Mouse (Mus musculus) stomach, postnatal 0 days (tissue): ENCODE results near the gene Fstl4. TPM values are rescaled to one million over a fixed set of nuclear protein-coding genes. Genes with fewer than 3 reads are reported as not detected.
"Not testable (repeated sequence)": the region's sequence is repeated elsewhere in the genome, so short reads cannot be mapped to it uniquely, and the experiment has no call there.

Source experiments
- ATAC-seq: fragments of 200-750 bp; cut with Nextera tagmentation; 2 replicates; pipeline ENCODE4 v1.8.0; 2017; ENCODE audit not compliant: low FRiP score, low TSS enrichment
- DNase-seq: peaks from one replicate; pipeline ENCODE4 v3.0.0-alpha.2; 2016; ENCODE audit warnings: low spot score
- H3K27ac ChIP-seq: fragments of 300-500 bp; sonication (generic); replicated peaks from 2 replicates; pipeline ENCODE4 v1.5.1; 2014; ENCODE audit warnings: mild to moderate bottlenecking, control low read depth
- H3K27me3 ChIP-seq: fragments of 300-500 bp; sonication (generic); 2 replicates; pipeline ENCODE4 v1.6.1; 2014; ENCODE audit warnings: low read length; ENCODE audit not compliant: control insufficient read depth, insufficient read depth
- H3K36me3 ChIP-seq: fragments of 300-500 bp; sonication (generic); 2 replicates; pipeline ENCODE4 v1.6.1; 2014; ENCODE audit warnings: low read length, mixed read lengths; ENCODE audit not compliant: control insufficient read depth, insufficient read depth
- H3K4me1 ChIP-seq: fragments of 300-500 bp; sonication (generic); replicated peaks from 2 replicates; pipeline ENCODE4 v1.6.1; 2014; ENCODE audit warnings: antibody characterized with exemption; ENCODE audit not compliant: control insufficient read depth, insufficient read depth
- H3K4me2 ChIP-seq: fragments of 300-500 bp; sonication (generic); replicated peaks from 2 replicates; pipeline ENCODE4 v1.6.1; 2014; ENCODE audit warnings: low read depth, mild to moderate bottlenecking, control low read depth, moderate library complexity
- H3K4me3 ChIP-seq: fragments of 300-500 bp; sonication (generic); 2 replicates; pipeline ENCODE4 v1.5.1; 2014; ENCODE audit warnings: low read depth, low read length, control low read depth
- H3K9ac ChIP-seq: fragments of 300-500 bp; sonication (generic); 2 replicates; pipeline ENCODE4 v1.6.1; 2014; ENCODE audit warnings: mild to moderate bottlenecking, low read length, control low read depth, mixed read lengths
- H3K9me3 ChIP-seq: fragments of 300-500 bp; sonication (generic); 2 replicates; pipeline ENCODE4 v1.6.1; 2016; ENCODE audit warnings: low read length; ENCODE audit not compliant: control insufficient read depth
- CTCF ChIP-seq: IDR thresholded peaks from 2 replicates; pipeline ENCODE4 v1.5.1; 2016; ENCODE audit warnings: antibody characterized with exemption, low read depth, mild to moderate bottlenecking, moderate library complexity
- EP300 ChIP-seq: optimal IDR thresholded peaks from 2 replicates; pipeline ENCODE3; 2016; ENCODE audit warnings: antibody characterized with exemption
- WGBS: fragments of 180-500 bp; shearing (Covaris S2); extraction: QIAGEN DNeasy Blood & Tissue Kit; methylation state at CpG from one replicate; pipeline ENCODE4 v1.1.7; 2014; 5-methylcytosine and 5-hydroxymethylcytosine counted together
- polyA plus RNA-seq: library from polyadenylated mRNA; unstranded; fragments of >200 nt; fragmentation: Nextera tagmentation; extraction: Ambion mirVana; gene quantifications from 2 replicates; pipeline ENCODE4 v1.2.1, GENCODE M21; 2015

Gene Fstl4
- polyA plus RNA-seq, 1 experiment from 2014 or later: 1.1 TPM

- Histone ChIP-seq H3K9me3 (no peaks in the 10 kb centered on the region), H3K27me3 (no peaks in the 10 kb centered on the region), H3K4me1 (no peaks in the 10 kb centered on the region), H3K4me3 (no peak overlapping the region), H3K36me3 (no peaks in the 10 kb centered on the region), H3K4me2 (no peak overlapping the region), H3K9ac (no peak overlapping the region), H3K27ac (no peak overlapping the region)
- WGBS: 60% methylated on average over 5 of the region's 5 CpGs
- no peak for TF ChIP-seq EP300
- TF ChIP-seq CTCF: no peak
- ATAC-seq (no peak), DNase-seq (no peak)
Observed at GRCm38 (mm10) chr11:53187427-53188140, 423.1 kb downstream of the Fstl4 start.

GRCm38 (mm10) chr11:53196551-53196950 is 432.1 kb downstream of the Fstl4 start:
- 97% methylated on average over 1 of the region's 1 CpGs for WGBS

GRCm38 (mm10) chr11:53197111-53197510 is 432.7 kb downstream of the Fstl4 start:
- WGBS: 81% methylated on average over 2 of the region's 2 CpGs

More at GRCm38 (mm10) chr11:53196551-53196950, 432.1 kb downstream of the Fstl4 start:
- H3K36me3 ChIP-seq, H3K27ac ChIP-seq, DNase-seq, H3K9ac ChIP-seq, H3K4me3 ChIP-seq, H3K9me3 ChIP-seq, H3K4me2 ChIP-seq, H3K4me1 ChIP-seq, ATAC-seq, H3K27me3 ChIP-seq: not testable (repeated sequence)

GRCm38 (mm10) chr11:53202459-53203250 is 438.2 kb downstream of the Fstl4 start:
- no peak overlapping the region for H3K27ac ChIP-seq
- WGBS: 76% methylated on average over 2 of the region's 2 CpGs
- no peaks in the 10 kb centered on the region for H3K4me1 ChIP-seq
- no peak overlapping the region for H3K4me3 ChIP-seq
- no peak overlapping the region for H3K9ac ChIP-seq
- no peaks in the 10 kb centered on the region for H3K27me3 ChIP-seq
- H3K9me3 ChIP-seq: no peaks in the 10 kb centered on the region
- ATAC-seq: no peak
- H3K4me2 ChIP-seq: no peak overlapping the region
- TF ChIP-seq CTCF (no peak), EP300 (no peak)
- no peak for DNase-seq
- H3K36me3 ChIP-seq: no peaks in the 10 kb centered on the region

More at GRCm38 (mm10) chr11:53197111-53197510, 432.7 kb downstream of the Fstl4 start:
- Histone ChIP-seq H3K27me3 (no peaks in the 10 kb centered on the region), H3K9ac (no peak overlapping the region), H3K4me3 (no peak overlapping the region), H3K36me3 (no peaks in the 10 kb centered on the region), H3K4me2 (no peak overlapping the region), H3K9me3 (no peaks in the 10 kb centered on the region), H3K4me1 (no peaks in the 10 kb centered on the region), H3K27ac (no peak overlapping the region)
- ATAC-seq: no peak
- no peak for TF ChIP-seq EP300
- DNase-seq: no peak

- Histone ChIP-seq H3K27ac (no peak overlapping the region), H3K36me3 (no peaks in the 10 kb centered on the region), H3K4me1 (no peaks in the 10 kb centered on the region), H3K27me3 (no peaks in the 10 kb centered on the region), H3K9me3 (no peaks in the 10 kb centered on the region), H3K9ac (no peak overlapping the region), H3K4me2 (no peak overlapping the region), H3K4me3 (no peak overlapping the region)
- DNase-seq (no peak), ATAC-seq (no peak)
- no peak for TF ChIP-seq EP300
- TF ChIP-seq CTCF: no peak
- 78% methylated on average over 9 of the region's 9 CpGs for WGBS
Observed at GRCm38 (mm10) chr11:53210876-53211275, 446.4 kb downstream of the Fstl4 start.

- WGBS: 73% methylated on average over 3 of the region's 3 CpGs
- Histone ChIP-seq H3K9me3 (no peaks in the 10 kb centered on the region), H3K27ac (no peak overlapping the region), H3K4me2 (no peak overlapping the region), H3K9ac (no peak overlapping the region), H3K27me3 (no peaks in the 10 kb centered on the region), H3K4me1 (no peaks in the 10 kb centered on the region), H3K36me3 (no peaks in the 10 kb centered on the region), H3K4me3 (no peak overlapping the region)
- no peak for ATAC-seq
- DNase-seq: no peak
- TF ChIP-seq CTCF (no peak), EP300 (no peak)
Observed at GRCm38 (mm10) chr11:53229011-53229410, 464.6 kb downstream of the Fstl4 start.
